Mouse (Mus musculus) frontal cortex, postnatal 14 days (tissue): ENCODE measurements at regions not wholly inside any gene's neighbourhood (a gene's known extent, or its start where the extent isn't known, plus 50 kb on each side); places are given as distances from the start of the nearest gene placed in this dataset.
A peak's percentile ranks its signal among the peaks of the same experiment; 100 is the strongest.
"Not testable (repeated sequence)": the region's sequence is repeated elsewhere in the genome, so short reads cannot be mapped to it uniquely, and the experiment has no call there.

Experiments used
- DNase-seq, 2 experiments: peaks; one replicate each; pipeline ENCODE4 v3.0.0; 2022; ENCODE audit warnings: low spot score in 2 of 2

DNA sequence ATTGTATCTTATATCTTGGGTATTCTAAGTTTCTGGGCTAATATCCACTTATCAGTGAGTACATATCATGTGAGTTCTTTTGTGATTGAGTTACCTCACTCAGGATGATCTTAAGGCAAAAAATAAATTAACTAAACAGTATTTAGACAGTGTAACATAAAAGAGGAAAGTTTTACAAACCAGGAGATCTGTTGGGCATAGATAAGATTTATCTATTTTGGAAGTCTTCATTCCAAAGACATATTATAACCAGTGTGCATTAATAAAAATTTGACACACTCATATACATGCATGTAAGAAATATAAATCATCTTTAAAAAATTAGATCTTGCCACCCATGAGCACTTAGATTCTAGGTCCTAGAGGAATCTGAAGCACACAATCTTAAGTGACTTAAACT lies 343.9 kb upstream of the Fam174a start:
- no peak for DNase-seq

- no peak for DNase-seq
Measured at GRCm38 (mm10) chr1:94970103-94970759, 343.2 kb upstream of the Fam174a start.

DNA sequence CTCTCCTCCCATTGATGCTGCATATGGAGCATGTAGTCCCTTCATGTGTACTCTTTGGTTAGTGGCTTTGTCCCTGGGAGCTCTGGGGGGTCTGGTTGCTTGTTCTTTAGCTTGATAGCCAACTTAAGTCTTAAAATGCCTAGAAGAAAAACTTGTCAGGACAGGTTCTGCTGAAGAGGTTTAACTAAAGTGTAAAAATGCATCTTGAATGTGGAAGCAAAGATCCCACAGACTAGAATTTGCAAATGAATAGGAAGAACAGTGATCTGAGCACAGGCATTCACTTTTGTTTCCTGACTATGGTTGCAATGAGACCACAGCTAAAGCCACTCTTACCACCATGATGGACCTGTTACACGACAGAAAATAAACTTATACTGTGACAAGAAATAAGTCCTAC lies 320.1 kb upstream of the Fam174a start:
- no peak for DNase-seq

DNA sequence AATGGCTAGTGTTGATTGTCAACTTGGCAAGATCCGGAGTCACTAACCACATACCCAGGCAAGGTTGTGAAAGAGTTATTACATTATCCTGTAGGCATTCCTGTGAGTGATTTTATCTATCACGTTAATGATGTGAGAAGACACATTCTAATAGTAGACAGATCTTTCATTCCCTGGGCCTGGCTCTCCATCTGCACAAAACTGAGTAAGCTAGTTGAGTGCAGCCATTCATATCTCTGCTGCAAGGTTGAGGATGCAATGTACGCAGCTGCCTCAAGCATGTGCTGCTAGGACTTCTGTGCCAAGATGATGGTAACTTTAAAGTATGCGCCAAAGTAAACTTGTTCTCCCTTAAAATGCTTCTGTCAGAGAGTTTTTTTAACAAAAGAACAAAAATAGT lies 309.5 kb upstream of the Fam174a start:
- DNase-seq: no peak

DNA sequence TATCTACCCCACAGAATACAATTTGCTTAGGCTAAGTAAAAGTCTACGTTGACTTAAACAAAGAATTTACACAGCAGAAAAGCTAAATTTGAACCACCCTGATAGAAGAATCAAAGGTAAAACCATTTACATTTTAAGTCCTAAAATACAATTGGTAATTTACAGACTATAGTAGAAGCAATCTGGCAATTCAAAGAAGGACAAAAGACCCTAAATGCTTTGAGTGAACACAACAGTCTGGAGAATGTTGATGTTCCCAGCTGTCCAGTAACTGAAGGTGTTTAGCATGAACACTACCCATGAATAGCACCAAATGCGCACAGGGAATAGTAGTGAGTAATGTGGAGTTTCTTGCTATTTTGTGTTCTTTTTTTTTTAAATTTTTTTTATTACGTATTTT lies 282.8 kb upstream of the Fam174a start:
- DNase-seq: no peak

GRCm38 (mm10) chr1:95033661-95034414 lies 279.6 kb upstream of the Fam174a start:
- not testable (repeated sequence) for DNase-seq

DNA sequence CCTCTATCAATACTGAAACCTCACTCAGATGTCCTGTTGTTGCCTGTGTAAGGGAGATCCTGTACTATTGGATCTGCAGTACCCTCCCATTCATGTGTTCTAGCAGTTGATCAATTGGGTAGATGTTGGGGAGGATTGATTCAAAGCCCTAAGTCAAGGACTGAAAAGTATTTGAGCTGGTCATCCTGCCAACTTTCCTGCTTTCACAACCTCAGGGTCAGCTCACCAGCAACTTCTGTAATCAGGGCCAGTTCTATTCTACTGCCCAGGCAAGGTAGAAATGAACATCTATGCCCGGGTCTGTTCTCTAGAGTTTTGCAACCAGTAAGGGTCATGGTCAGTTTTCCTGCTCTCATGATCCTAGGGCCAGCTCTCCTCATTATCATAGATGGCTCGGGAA lies 275.0 kb upstream of the Fam174a start:
- no peak for DNase-seq

DNA sequence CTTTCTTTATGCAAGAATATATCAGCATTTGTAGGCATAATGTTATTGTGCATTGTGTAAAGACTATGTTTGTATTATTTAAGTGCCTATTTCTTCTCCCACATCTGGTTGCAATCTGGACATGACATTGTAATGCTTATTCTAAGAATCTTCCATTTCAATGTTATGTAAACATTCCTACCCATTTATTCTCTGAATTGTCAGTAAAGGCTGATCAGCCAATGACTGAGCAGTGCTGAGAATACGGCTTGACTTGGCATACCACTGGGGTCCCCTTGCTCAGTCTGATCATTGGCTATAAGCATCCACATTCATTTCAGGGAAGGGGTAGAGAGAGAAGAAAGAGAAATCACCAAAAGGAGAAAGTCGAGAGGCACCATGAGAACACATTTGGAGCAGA lies 273.1 kb upstream of the Fam174a start:
- DNase-seq: no peak

DNA sequence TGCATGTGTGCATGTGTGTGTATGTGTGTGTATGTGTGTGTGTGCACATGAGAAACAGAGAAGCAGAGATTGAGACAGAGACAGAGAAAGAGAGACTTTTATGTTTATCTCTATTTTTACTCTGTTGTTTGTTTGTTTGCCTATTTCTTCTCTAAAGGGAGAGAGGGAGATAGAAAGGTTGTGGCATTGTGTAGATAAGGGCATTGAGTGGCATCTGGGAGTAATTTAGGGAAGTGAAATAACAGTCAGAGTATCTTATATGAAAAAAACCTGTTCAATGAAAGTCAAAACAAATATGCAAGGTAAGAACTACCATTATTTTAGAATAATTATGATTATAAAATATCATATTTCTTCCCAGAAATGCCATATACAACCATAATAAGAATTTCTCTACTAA lies 270.1 kb upstream of the Fam174a start:
- no peak for DNase-seq

DNA sequence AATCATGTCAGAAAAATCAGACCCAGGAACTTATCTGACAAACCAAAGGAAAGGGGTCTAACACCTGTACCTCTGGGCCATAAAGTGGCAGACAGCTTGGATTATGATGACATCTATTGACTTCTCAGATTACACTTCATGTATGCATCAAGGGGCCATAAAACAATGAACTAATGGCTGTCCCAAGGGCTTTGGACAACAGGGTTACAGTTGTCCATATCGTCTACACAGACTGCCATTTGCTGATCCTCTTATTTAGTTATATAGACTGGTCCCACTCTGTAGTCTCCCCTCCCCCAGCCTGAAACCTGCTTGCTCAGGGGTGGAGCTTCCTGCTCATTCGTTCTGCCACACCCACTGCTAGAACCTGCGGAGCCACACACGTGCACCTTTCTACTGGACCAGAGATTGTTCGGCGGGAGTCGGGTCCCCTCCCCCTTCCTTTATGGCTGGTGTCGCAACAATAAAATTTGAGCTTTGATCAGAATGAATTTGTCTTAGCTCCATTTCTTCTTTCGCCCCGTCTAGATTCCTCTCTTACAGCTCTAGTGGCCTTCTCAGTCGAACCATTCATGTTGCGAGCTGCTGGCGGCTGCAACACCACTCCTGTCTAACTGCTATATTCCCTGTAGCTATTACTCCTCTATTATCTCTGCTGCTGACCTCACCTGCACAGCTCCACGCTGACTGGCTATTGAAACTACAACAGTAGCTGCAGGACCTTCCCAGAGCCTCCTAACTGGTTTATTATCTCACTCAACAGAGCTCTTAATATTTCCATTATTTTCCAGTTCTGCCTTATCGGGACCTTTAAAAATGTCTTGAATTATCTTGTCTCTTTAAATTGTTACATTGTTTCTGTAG lies 248.9 kb upstream of the Fam174a start:
- DNase-seq: no peak

DNA sequence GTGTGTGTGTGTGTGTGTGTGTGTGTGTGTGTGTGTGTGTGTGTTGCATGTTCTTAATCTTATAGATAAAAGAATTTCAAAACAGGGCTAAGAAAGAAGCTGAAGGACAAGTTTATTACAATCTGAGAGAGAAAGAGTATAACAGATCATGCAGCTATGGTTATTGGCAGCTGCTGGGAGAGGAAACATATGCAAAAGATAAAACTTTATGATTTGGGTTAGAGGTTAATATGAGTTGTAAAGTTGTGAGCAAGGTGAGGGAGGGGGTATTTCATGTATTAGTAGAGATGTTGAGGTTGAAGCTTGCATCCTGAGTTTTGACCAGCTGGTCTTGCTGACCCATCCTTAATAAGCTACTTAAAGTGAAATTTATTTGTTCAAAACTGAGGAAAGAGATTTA lies 247.8 kb upstream of the Fam174a start:
- DNase-seq: no peak

GRCm38 (mm10) chr1:95066040-95066439 lies 247.4 kb upstream of the Fam174a start:
- no peak for DNase-seq

GRCm38 (mm10) chr1:95075151-95075550 lies 238.3 kb upstream of the Fam174a start:
- no peak for DNase-seq

- DNase-seq: no peak
Measured at GRCm38 (mm10) chr1:95109966-95110365, 203.5 kb upstream of the Fam174a start.

GRCm38 (mm10) chr1:95113493-95113892 lies 199.9 kb upstream of the Fam174a start:
- no peak for DNase-seq

GRCm38 (mm10) chr1:95147531-95147930 lies 165.9 kb upstream of the Fam174a start:
- no peak for DNase-seq

- no peak for DNase-seq
Measured at GRCm38 (mm10) chr1:95174013-95174582, 139.3 kb upstream of the Fam174a start.

DNA sequence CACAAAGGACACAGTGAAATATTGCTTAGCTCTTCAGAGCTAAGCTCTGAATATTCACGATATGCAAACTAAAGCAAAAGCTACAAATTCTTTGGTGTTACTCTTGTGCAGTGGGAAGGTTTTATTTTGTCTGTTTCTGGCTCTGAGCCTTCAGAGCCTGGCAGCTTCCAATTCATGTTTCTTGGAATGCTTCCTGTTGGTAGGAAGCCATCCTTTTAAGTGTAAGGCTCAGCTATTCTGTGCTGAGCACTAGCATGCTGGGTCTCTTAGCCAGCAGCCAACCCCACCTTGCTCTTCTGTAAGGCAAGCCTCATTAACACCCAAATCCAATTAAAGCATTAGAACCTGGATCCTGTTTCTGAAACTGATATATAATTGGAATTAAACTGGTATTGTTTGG lies 94.5 kb upstream of the Fam174a start:
- DNase-seq: peak; percentile 7 to 15

- DNase-seq: no peak
Measured at GRCm38 (mm10) chr1:95223289-95223688, 90.1 kb upstream of the Fam174a start.

- no peak for DNase-seq
Measured at GRCm38 (mm10) chr1:95241671-95242150, 71.7 kb upstream of the Fam174a start.
